Mouse (Mus musculus): ENCODE data around the gene Gpx2. TPM values are rescaled to one million over a fixed set of nuclear protein-coding genes. Genes with fewer than 3 reads are reported as not detected.
A peak's percentile ranks its signal among the peaks of the same experiment; 100 is the strongest.

Gpx2 gene
- not detected in 2 replicates for total RNA-seq (2014; fragmentation: Nextera tagmentation)
- total RNA-seq (2017), result not detected in 2 replicates

GRCm38 (mm10) chr12:76795350-76795749, at the start of gene Gpx2:
TSS of gene Gpx2 (minus strand) at chr12:76795554.
- ATAC-seq (replicated peaks; ENCODE audit: poor library complexity, severe bottlenecking), result no peak

GRCm38 (mm10) chr12:76844346-76845061, 49.1 kb upstream of the Gpx2 start:
- ATAC-seq (replicated peaks; ENCODE audit: poor library complexity, severe bottlenecking), result no peak

- ATAC-seq (replicated peaks; ENCODE audit: poor library complexity, severe bottlenecking), result no peak
Observed at GRCm38 (mm10) chr12:76840081-76840480, 44.7 kb upstream of the Gpx2 start.

GRCm38 (mm10) chr12:76839298-76839697, 43.9 kb upstream of the Gpx2 start:
- no peak for ATAC-seq (replicated peaks; ENCODE audit: poor library complexity, severe bottlenecking)

- ATAC-seq (replicated peaks; ENCODE audit: poor library complexity, severe bottlenecking), result no peak; the same call in 1 of the 2 replicates
Observed at GRCm38 (mm10) chr12:76837844-76838650, 42.7 kb upstream of the Gpx2 start.

- ATAC-seq (replicated peaks; ENCODE audit: poor library complexity, severe bottlenecking), result peak; percentile 95
Observed at GRCm38 (mm10) chr12:76837101-76837843, 41.9 kb upstream of the Gpx2 start.

- no peak for ATAC-seq (replicated peaks; ENCODE audit: poor library complexity, severe bottlenecking)
Observed at GRCm38 (mm10) chr12:76832704-76833103, 37.4 kb upstream of the Gpx2 start.

DNA sequence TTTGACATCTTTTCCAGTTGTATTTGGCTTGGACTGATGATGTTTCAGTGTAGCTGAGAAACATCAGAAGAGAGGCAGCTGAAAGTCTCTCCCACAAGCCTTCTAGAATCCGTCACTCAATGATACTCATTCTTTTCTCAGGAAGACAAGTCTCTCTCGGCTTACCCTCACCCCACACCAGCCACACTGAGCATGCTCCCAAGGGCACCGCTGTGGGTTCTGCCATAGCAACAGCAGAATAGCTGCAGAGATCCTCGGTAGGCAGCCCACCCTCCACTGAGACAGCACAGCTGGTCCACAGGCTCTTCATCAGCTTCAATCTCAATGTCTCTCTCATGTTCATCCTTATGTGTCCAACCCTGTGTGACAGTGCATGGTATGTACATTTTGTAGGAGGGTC, 29.9 kb upstream of the Gpx2 start:
- ATAC-seq (replicated peaks; ENCODE audit: poor library complexity, severe bottlenecking), result no peak

DNA sequence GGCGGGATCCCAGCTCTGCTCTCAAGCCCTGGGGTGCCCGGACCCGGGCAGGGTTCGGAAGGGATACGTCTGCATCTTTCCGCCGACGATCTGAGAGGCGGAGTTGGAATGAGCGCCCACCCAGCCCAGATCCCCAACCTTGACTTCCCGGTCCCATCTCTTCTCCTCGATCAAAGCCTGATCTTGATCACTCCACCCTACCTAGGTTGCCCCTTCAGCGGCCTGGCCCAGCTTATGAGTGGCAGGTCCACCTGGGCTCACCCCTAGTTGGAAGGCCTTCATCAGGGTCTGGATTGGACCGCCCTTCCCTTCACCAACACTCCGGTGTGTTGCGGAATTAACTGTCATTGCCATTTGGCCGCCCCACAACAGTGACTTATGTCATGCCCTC, 27.3 kb upstream of the Gpx2 start, which contains the start of gene Rab15:
Rab15 (minus strand) TSS at position 258 of the 391 bp plus-strand sequence.
- ATAC-seq (replicated peaks; ENCODE audit: poor library complexity, severe bottlenecking), result no peak

GRCm38 (mm10) chr12:76822002-76822650, 26.8 kb upstream of the Gpx2 start:
- peak; percentile 68 for ATAC-seq (replicated peaks; ENCODE audit: poor library complexity, severe bottlenecking)

DNA sequence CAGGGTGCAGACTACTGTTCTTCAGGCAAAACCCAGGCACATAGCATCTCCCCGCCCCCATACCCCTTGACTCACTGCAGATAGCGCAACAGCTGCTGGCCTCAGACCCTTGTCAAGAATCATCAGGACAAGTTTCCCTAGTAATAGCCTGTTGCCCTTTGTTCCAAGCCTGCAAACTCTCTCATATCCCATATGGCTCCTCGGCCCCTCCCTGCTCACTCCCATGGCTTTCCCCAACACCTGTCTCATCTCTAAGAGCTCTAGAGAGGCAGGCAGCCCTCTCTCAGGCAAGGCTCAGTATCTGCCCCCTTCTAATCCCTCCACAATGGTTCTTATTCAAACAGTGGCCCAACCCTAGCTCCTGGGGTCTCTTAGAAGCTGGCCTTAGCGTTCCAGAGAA, 25.3 kb upstream of the Gpx2 start:
- no peak for ATAC-seq (replicated peaks; ENCODE audit: poor library complexity, severe bottlenecking)

GRCm38 (mm10) chr12:76819816-76820215, 24.5 kb upstream of the Gpx2 start:
- ATAC-seq (replicated peaks; ENCODE audit: poor library complexity, severe bottlenecking), result no peak

GRCm38 (mm10) chr12:76818908-76819307, 23.6 kb upstream of the Gpx2 start:
- ATAC-seq (replicated peaks; ENCODE audit: poor library complexity, severe bottlenecking), result no peak

DNA sequence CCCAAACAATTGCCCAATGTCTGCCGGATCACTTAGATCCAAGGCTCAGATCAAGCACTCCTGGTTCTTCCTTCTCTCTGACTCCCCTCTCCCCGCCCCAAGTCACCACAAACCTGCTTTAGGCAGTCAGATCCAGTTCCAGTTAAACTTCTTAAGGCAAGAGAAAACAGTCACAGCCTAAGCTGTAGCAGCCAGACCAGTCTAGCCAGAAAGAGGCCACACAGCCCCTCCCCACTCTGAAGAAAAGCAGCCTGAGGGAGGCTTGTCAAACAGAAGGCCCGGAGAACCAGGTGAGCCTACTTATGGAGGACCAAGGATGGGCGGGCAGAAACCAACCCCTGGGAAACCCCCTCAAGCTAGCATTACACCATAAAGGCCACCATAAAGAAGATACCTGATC, 22.8 kb upstream of the Gpx2 start:
- ATAC-seq (replicated peaks; ENCODE audit: poor library complexity, severe bottlenecking), result no peak

GRCm38 (mm10) chr12:76817176-76817575, 21.8 kb upstream of the Gpx2 start:
- ATAC-seq (replicated peaks; ENCODE audit: poor library complexity, severe bottlenecking), result no peak

- ATAC-seq (replicated peaks; ENCODE audit: poor library complexity, severe bottlenecking), result peak; percentile 72
Observed at GRCm38 (mm10) chr12:76816720-76817119, 21.4 kb upstream of the Gpx2 start.

- ATAC-seq (replicated peaks; ENCODE audit: poor library complexity, severe bottlenecking), result no peak
Observed at GRCm38 (mm10) chr12:76814120-76814519, 18.8 kb upstream of the Gpx2 start.

DNA sequence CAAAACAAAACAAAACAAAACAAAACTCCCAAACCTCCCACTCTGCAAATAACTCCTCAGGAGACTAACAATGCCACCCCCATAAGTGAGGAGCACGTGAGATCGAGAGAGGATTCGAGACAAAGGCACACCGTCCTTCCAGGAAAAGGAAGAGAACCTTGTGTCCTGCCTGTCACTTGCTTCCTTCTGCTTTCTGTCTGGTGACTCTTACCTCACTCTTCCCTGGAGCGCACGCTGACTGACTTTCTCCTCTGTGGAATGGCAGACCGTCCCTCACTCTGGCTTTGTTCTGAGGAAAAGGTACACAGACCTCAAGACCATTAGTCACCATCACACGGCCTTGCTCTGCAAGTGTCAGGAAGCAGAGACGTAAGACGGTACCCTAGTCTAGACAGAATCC, 18.2 kb upstream of the Gpx2 start:
- peak; percentile 69 for ATAC-seq (replicated peaks; ENCODE audit: poor library complexity, severe bottlenecking)

DNA sequence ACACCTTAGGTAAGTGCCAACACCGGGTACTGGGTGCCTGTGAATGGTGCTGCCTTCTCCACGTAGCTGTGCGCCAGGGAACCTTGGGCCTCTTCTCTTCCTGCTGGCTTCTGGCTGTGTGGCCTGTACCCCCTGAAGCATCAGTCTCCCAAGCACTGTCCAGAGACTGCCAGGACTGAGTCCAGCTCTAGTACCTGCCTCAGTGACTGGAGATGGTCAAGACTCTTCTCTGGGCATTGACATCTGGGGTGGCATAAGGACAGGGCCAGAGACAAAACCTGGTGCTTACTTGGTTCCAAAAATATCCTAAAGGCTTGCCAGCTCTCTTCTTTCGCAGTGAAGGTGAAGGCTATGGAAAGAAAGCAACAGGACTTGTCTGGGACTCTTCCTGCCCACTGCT, 15.7 kb upstream of the Gpx2 start:
- ATAC-seq (replicated peaks; ENCODE audit: poor library complexity, severe bottlenecking), result no peak

GRCm38 (mm10) chr12:76810491-76810890, 15.1 kb upstream of the Gpx2 start:
- no peak for ATAC-seq (replicated peaks; ENCODE audit: poor library complexity, severe bottlenecking)
